Mouse (Mus musculus) stomach, postnatal 0 days (tissue): ENCODE measurements around the gene Xpo5. TPM values are rescaled to one million over a fixed set of nuclear protein-coding genes. Genes with fewer than 3 reads are reported as not detected.

ENCODE experiments used
- ATAC-seq: fragments of 200-750 bp; cut with Nextera tagmentation; 2 replicates; pipeline ENCODE4 v1.8.0; 2017; ENCODE audit not compliant: low FRiP score, low TSS enrichment
- DNase-seq: peaks from one replicate; pipeline ENCODE4 v3.0.0-alpha.2; 2016; ENCODE audit warnings: low spot score
- H3K27ac ChIP-seq: fragments of 300-500 bp; sonication (generic); replicated peaks from 2 replicates; pipeline ENCODE4 v1.5.1; 2014; ENCODE audit warnings: mild to moderate bottlenecking, control low read depth
- H3K27me3 ChIP-seq: fragments of 300-500 bp; sonication (generic); 2 replicates; pipeline ENCODE4 v1.6.1; 2014; ENCODE audit warnings: low read length; ENCODE audit not compliant: control insufficient read depth, insufficient read depth
- H3K36me3 ChIP-seq: fragments of 300-500 bp; sonication (generic); 2 replicates; pipeline ENCODE4 v1.6.1; 2014; ENCODE audit warnings: low read length, mixed read lengths; ENCODE audit not compliant: control insufficient read depth, insufficient read depth
- H3K4me1 ChIP-seq: fragments of 300-500 bp; sonication (generic); replicated peaks from 2 replicates; pipeline ENCODE4 v1.6.1; 2014; ENCODE audit warnings: antibody characterized with exemption; ENCODE audit not compliant: control insufficient read depth, insufficient read depth
- H3K4me2 ChIP-seq: fragments of 300-500 bp; sonication (generic); replicated peaks from 2 replicates; pipeline ENCODE4 v1.6.1; 2014; ENCODE audit warnings: low read depth, mild to moderate bottlenecking, control low read depth, moderate library complexity
- H3K4me3 ChIP-seq: fragments of 300-500 bp; sonication (generic); 2 replicates; pipeline ENCODE4 v1.5.1; 2014; ENCODE audit warnings: low read depth, low read length, control low read depth
- H3K9ac ChIP-seq: fragments of 300-500 bp; sonication (generic); 2 replicates; pipeline ENCODE4 v1.6.1; 2014; ENCODE audit warnings: mild to moderate bottlenecking, low read length, control low read depth, mixed read lengths
- H3K9me3 ChIP-seq: fragments of 300-500 bp; sonication (generic); 2 replicates; pipeline ENCODE4 v1.6.1; 2016; ENCODE audit warnings: low read length; ENCODE audit not compliant: control insufficient read depth
- CTCF ChIP-seq: IDR thresholded peaks from 2 replicates; pipeline ENCODE4 v1.5.1; 2016; ENCODE audit warnings: antibody characterized with exemption, low read depth, mild to moderate bottlenecking, moderate library complexity
- EP300 ChIP-seq: optimal IDR thresholded peaks from 2 replicates; pipeline ENCODE3; 2016; ENCODE audit warnings: antibody characterized with exemption
- whole genome bisulfite sequencing: fragments of 180-500 bp; shearing (Covaris S2); extraction: QIAGEN DNeasy Blood & Tissue Kit; methylation state at CpG from one replicate; pipeline ENCODE4 v1.1.7; 2014; 5-methylcytosine and 5-hydroxymethylcytosine counted together
- polyA plus RNA-seq: library from polyadenylated mRNA; unstranded; fragments of >200 nt; fragmentation: Nextera tagmentation; extraction: Ambion mirVana; gene quantifications from 2 replicates; pipeline ENCODE4 v1.2.1, GENCODE M21; 2015

Gene Xpo5
- polyA plus RNA-seq, 1 experiment from 2014 or later, result 11.5 TPM

DNA sequence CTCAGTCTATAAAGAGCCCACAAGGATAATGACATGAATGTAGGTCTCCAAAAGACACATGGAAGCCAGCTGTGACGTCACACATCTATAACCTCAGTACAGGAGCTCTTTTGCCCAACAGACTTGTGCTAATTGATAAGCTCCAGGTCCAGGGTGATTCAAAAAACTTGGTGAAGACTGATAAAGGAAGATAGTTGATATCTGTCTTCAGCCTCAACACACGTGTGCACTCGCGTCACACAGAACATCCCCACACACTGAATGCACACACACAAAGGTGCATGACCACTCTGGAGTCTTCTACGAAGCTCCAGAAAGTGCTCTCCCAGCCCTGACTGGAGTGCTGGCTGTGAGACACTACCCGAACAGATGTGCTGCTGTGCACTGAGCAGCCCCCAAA, 34.5 kb downstream of the Xpo5 start:
- no peak for TF ChIP-seq EP300
- TF ChIP-seq CTCF, result no peak
- 90% methylated on average over 6 of the region's 6 CpGs for WGBS
- no peak overlapping the region for H3K4me3 ChIP-seq
- ATAC-seq (no peak), DNase-seq (no peak)
- H3K27me3 ChIP-seq, result no peaks in the 10 kb centered on the region
- no peaks in the 10 kb centered on the region for H3K9me3 ChIP-seq
- H3K27ac ChIP-seq, result no peak overlapping the region
- H3K4me1 ChIP-seq, result no peaks in the 10 kb centered on the region
- no peak overlapping the region for H3K4me2 ChIP-seq
- H3K36me3 ChIP-seq, result peaks cover 36% of the 10 kb centered on the region
- H3K9ac ChIP-seq, result no peak overlapping the region

DNA sequence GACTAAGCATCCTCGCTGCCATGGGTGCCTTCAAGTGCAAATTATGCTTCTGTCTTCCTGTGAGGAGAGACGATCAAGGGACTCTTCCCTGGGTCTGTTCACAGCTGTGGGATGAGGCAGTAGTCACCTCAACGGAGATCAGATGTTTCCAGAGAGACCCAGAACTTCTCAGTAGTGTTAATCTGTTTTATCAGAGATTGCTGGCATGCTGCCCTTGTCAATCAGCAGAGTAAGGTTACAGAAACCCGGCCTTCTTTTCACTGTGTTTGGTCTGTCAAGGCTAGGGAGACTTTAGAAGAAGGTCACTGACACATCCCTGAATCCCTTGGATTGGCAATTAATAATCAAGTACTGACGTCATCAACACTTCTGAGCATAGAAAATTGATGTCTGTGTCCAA, 34.9 kb downstream of the Xpo5 start:
- H3K36me3 ChIP-seq, result peaks cover 36% of the 10 kb centered on the region
- H3K27me3 ChIP-seq, result no peaks in the 10 kb centered on the region
- no peak for DNase-seq
- no peaks in the 10 kb centered on the region for H3K4me1 ChIP-seq
- no peak for ATAC-seq
- no peak overlapping the region for H3K4me2 ChIP-seq
- H3K4me3 ChIP-seq, result no peak overlapping the region
- H3K9ac ChIP-seq, result no peak overlapping the region
- WGBS, result 79% methylated on average over 5 of the region's 5 CpGs
- TF ChIP-seq CTCF (no peak), EP300 (no peak)
- H3K27ac ChIP-seq, result no peak overlapping the region
- H3K9me3 ChIP-seq, result no peaks in the 10 kb centered on the region

DNA sequence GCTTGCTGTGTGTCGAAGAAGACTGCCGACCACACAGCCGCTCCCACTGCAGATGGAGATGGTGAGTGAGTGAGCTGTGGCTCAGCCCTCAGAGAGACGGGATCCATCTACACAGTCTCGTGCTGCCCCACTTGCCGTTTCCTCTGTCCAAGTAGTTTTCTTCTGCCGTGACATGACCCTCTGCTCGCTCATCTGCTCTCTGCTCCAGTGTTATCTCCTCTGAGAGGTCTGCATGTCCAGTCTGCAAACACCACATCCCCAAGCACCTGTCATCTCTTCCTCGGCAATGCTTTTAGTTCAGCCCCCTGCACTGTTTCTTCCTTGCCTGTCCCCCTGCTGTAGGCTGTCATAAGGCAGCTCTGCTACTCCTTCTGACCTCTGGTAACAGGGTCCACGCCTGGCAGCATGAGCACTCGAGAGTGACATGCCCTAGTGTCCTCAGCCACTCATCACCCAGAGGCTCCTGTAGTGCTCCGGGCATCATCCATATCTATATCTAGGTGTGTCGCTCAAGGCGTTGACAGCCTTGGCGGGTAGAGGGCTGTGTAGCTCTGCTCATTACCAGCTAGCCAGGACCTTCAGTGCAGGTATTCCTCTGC, 37.0 kb downstream of the Xpo5 start:
- TF ChIP-seq EP300, result no peak
- no peak for TF ChIP-seq CTCF
- no peak overlapping the region for H3K4me2 ChIP-seq
- no peaks in the 10 kb centered on the region for H3K9me3 ChIP-seq
- H3K4me3 ChIP-seq, result no peak overlapping the region
- peaks cover 34% of the 10 kb centered on the region; the same call in 1 of the 2 replicates for H3K36me3 ChIP-seq
- ATAC-seq (no peak), DNase-seq (no peak)
- WGBS, result 95% methylated on average over 15 of the region's 15 CpGs
- no peaks in the 10 kb centered on the region for H3K27me3 ChIP-seq
- no peaks in the 10 kb centered on the region for H3K4me1 ChIP-seq
- no peak overlapping the region for H3K27ac ChIP-seq
- no peak overlapping the region for H3K9ac ChIP-seq

DNA sequence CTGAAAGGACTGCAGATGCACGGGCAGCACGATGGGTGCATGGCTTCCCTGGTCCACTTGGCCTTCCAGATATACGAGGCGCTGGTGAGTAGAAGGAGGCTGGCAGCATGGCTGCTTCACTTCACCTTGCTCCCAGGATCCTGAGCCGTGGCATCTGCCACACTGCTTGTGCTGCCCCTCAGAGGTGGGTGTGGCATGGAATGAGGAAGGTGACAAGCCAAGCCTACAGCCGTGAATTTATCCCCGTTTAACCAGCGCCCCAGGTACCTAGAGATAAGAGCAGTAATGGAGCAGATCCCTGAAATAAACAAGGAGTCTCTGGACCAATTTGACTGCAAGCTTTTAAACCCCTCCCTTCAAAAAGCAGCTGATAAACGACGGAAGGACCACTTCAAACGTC, 38.9 kb downstream of the Xpo5 start:
- H3K27ac ChIP-seq, result 0 out of 2 replicates have a peak overlapping the region, but pooled peaks have one; percentile 25
- no peak overlapping the region for H3K4me2 ChIP-seq
- peaks cover 44% of the 10 kb centered on the region; the same call in 1 of the 2 replicates for H3K36me3 ChIP-seq

GRCm38 (mm10) chr17:46242274-46242673, 39.7 kb downstream of the Xpo5 start:
- Histone ChIP-seq H3K27ac (peak overlapping the region; percentile 83), H3K27me3 (no peaks in the 10 kb centered on the region), H3K9ac (no peak overlapping the region), H3K36me3 (peaks cover 43% of the 10 kb centered on the region; the same call in 1 of the 2 replicates), H3K9me3 (no peaks in the 10 kb centered on the region), H3K4me1 (peaks cover 5% of the 10 kb centered on the region; the same call in 1 of the 2 replicates), H3K4me3 (no peak overlapping the region), H3K4me2 (no peak overlapping the region)
- no peak for DNase-seq
- WGBS, result 87% methylated on average over 13 of the region's 13 CpGs
- TF ChIP-seq EP300 (no peak), CTCF (no peak)
- no peak for ATAC-seq

More for the DNA sequence above, 38.9 kb downstream of the Xpo5 start:
- WGBS, result 58% methylated on average over 11 of the region's 11 CpGs
- no peak overlapping the region for H3K9ac ChIP-seq
- peak; percentile 22; the same call in 1 of the 2 replicates for ATAC-seq
- no peak overlapping the region for H3K4me3 ChIP-seq
- no peak for DNase-seq
- H3K27me3 ChIP-seq, result no peaks in the 10 kb centered on the region
- H3K9me3 ChIP-seq, result no peaks in the 10 kb centered on the region
- no peaks in the 10 kb centered on the region for H3K4me1 ChIP-seq
- TF ChIP-seq EP300 (no peak), CTCF (no peak)

GRCm38 (mm10) chr17:46242993-46243392, 40.4 kb downstream of the Xpo5 start:
- Histone ChIP-seq H3K27ac (peak overlapping the region; percentile 83), H3K4me3 (no peak overlapping the region), H3K9me3 (no peaks in the 10 kb centered on the region), H3K27me3 (no peaks in the 10 kb centered on the region), H3K36me3 (peaks cover 40% of the 10 kb centered on the region; the same call in 1 of the 2 replicates), H3K9ac (no peak overlapping the region), H3K4me1 (peaks cover 5% of the 10 kb centered on the region; the same call in 1 of the 2 replicates), H3K4me2 (no peak overlapping the region)
- TF ChIP-seq EP300 (no peak), CTCF (no peak)
- 65% methylated on average over 4 of the region's 4 CpGs for WGBS
- peak; percentile 83 for DNase-seq
- peak; percentile 73 for ATAC-seq
